ENCODE assay signal across 19 mouse cellular contexts in the genomic region with DNA sequence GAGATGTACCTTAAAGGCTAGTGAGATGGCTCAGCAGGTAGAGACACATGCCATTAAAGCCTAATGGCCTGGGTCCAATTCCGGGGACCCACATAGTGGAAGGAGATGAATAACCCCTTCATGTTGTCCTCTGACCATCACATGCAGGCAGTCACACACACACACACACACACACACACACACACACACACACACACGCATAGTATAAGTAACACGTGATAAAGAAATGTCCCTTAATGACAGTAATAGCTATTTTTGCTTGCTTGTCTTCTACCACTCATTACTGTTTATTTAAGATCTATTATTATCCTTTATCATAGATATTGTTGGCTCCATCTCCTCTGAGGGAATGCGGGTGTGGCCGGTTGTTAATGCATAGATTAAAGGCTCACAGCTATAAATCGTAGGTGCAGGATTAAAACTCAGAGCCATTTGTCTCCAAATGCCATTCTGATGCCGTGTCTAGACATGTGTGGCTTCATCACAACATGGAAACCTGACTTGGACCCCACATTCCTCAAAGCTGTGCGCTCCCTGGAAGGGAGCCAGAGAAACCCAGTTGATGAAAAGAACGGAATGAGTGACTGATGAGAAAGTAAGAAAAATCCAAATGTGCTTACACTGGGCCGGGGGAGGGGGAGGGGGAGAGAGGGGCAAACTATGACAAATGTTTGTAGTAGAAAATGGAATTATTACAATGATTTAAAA.
"Had no signal": no experiment of that assay in that cellular context is flagged by ENCODE, and none has a peak within 500 bp of the region (broad histone marks: within the 10 kb centered on the region; RNA-seq: fewer than 3 reads in every experiment).

No protein-coding gene starts in this region.

- DNase-seq: gastrocnemius, adult 2 months; gastrocnemius, postnatal 14 days; gastrocnemius, postnatal 36 days; heart, adult 11 months; heart, adult 2 months; heart, postnatal 14 days; heart, postnatal 36 days; layer of hippocampus, adult 9-11 months; layer of hippocampus, postnatal 36 days; left cerebral cortex, postnatal 4 days had no signal

- H3K9ac ChIP-seq: heart, embryonic 13.5 days; heart, embryonic 15.5 days; hindbrain, embryonic 13.5 days; hindbrain, embryonic 15.5 days; kidney, embryonic 15.5 days; limb, embryonic 12.5 days had no signal

- H3K27ac ChIP-seq: gastrocnemius, adult 2 months; heart, adult 2 months; heart, embryonic 13.5 days; heart, embryonic 15.5 days; hindbrain, embryonic 13.5 days; hindbrain, embryonic 15.5 days; hindbrain, postnatal 0 days; kidney, postnatal 0 days; limb, embryonic 12.5 days had no signal

- H3K27me3 ChIP-seq: heart, embryonic 13.5 days; heart, embryonic 15.5 days; hindbrain, embryonic 13.5 days; hindbrain, embryonic 15.5 days; kidney, embryonic 15.5 days; limb, embryonic 12.5 days had no signal

- H3K4me2 ChIP-seq: heart, embryonic 11.5 days; heart, embryonic 13.5 days; heart, embryonic 15.5 days; hindbrain, embryonic 13.5 days; hindbrain, embryonic 15.5 days; kidney, embryonic 15.5 days; limb, embryonic 12.5 days had no signal

- H3K4me3 ChIP-seq: gastrocnemius, adult 2 months; heart, adult 2 months; heart, embryonic 13.5 days; heart, embryonic 15.5 days; hindbrain, embryonic 13.5 days; hindbrain, embryonic 15.5 days; kidney, embryonic 15.5 days; limb, embryonic 12.5 days had no signal

- ATAC-seq: hindbrain, postnatal 0 days had no signal

- H3K36me3 ChIP-seq: heart, embryonic 13.5 days; heart, embryonic 15.5 days; hindbrain, embryonic 13.5 days; hindbrain, embryonic 15.5 days; kidney, embryonic 15.5 days; limb, embryonic 12.5 days had no signal

- H3K4me1 ChIP-seq: heart, embryonic 15.5 days had no signal

- H3K9me3 ChIP-seq: heart, embryonic 13.5 days; heart, embryonic 15.5 days; hindbrain, embryonic 13.5 days; hindbrain, embryonic 15.5 days; kidney, embryonic 15.5 days; limb, embryonic 12.5 days had no signal
